Mouse (Mus musculus) forebrain, embryonic 10.5 days (tissue): Measurements from ENCODE around the gene Slc9a3r2. TPM values are rescaled to one million over a fixed set of nuclear protein-coding genes. Genes with fewer than 3 reads are reported as not detected.

ENCODE experiments used
- DNase-seq: peaks from one replicate; pipeline ENCODE4 v3.0.0-alpha.2; 2017; ENCODE audit warnings: low spot score; ENCODE audit errors: extremely low spot score
- H3K27ac ChIP-seq: fragments of 300-500 bp; sonication (generic); 2 replicates; pipeline ENCODE4 v1.5.1; 2016; ENCODE audit warnings: mild to moderate bottlenecking
- H3K27me3 ChIP-seq: fragments of 300-500 bp; sonication (generic); 2 replicates; pipeline ENCODE4 v1.6.1; 2016; ENCODE audit warnings: mild to moderate bottlenecking; ENCODE audit not compliant: poor library complexity, severe bottlenecking
- H3K36me3 ChIP-seq: fragments of 300-500 bp; sonication (generic); replicated peaks from 2 replicates; pipeline ENCODE4 v1.6.1; 2016; ENCODE audit warnings: mild to moderate bottlenecking, moderate library complexity
- H3K4me1 ChIP-seq: fragments of 300-500 bp; sonication (generic); 2 replicates; pipeline ENCODE4 v1.6.1; 2016
- H3K4me3 ChIP-seq: fragments of 300-500 bp; sonication (generic); 2 replicates; pipeline ENCODE4 v1.5.1; 2016; ENCODE audit warnings: mild to moderate bottlenecking, moderate library complexity
- H3K9me3 ChIP-seq: fragments of 300-500 bp; sonication (generic); 2 replicates; pipeline ENCODE4 v1.6.1; 2016; ENCODE audit warnings: mild to moderate bottlenecking, moderate library complexity
- WGBS: fragments of 180-500 bp; shearing (Covaris S2); methylation state at CpG from one replicate; pipeline ENCODE4 v1.1.7; 2016; 5-methylcytosine and 5-hydroxymethylcytosine counted together
- polyA plus RNA-seq: library from polyadenylated mRNA; unstranded; fragments of >200 nt; fragmentation: Nextera tagmentation; extraction: Ambion mirVana; gene quantifications from 2 replicates; pipeline ENCODE4 v1.2.1, GENCODE M21; 2016

The Slc9a3r2 gene
- polyA plus RNA-seq, 1 experiment from 2014 or later = 27.1 TPM

GRCm38 (mm10) chr17:24642791-24643343 lies 7.3 kb downstream of the Slc9a3r2 start:
- peaks cover 28% of the 10 kb centered on the region for H3K36me3 ChIP-seq
- H3K27ac ChIP-seq = peak overlapping the region; percentile 9; the same call in 1 of the 2 replicates
- peaks cover 55% of the 10 kb centered on the region for H3K4me1 ChIP-seq
- H3K4me3 ChIP-seq = no peak overlapping the region
- H3K9me3 ChIP-seq = no peaks in the 10 kb centered on the region
- 0 out of 2 replicates have a peak, but pooled peaks cover 5% of the 10 kb centered on the region for H3K27me3 ChIP-seq
- 83% methylated on average over 6 of the region's 6 CpGs for WGBS
- no peak for DNase-seq

DNA sequence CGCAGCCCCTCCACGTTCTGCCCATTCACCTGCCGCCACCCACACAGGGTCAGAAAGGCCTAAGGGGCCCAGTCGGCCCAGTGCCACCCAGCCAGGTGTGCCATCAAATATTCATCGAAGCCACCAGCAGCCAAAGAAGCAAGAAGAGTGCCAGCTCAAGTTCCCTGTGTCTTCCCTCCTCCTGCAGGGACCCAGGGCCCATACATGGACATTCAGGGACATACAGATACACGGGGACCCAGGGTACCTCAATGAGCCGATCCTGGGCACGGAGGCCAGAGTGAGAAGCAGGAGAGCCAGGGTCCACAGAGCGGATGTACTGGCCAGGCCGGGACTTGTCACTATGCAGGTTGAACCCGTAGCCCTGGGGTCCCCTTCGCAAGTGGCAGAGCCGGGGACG lies 8.2 kb downstream of the Slc9a3r2 start:
- DNase-seq = no peak
- peaks cover 28% of the 10 kb centered on the region for H3K36me3 ChIP-seq
- no peaks in the 10 kb centered on the region for H3K9me3 ChIP-seq
- no peaks in the 10 kb centered on the region for H3K27me3 ChIP-seq
- peaks cover 60% of the 10 kb centered on the region for H3K4me1 ChIP-seq
- WGBS = 92% methylated on average over 14 of the region's 14 CpGs
- no peak overlapping the region for H3K4me3 ChIP-seq
- no peak overlapping the region for H3K27ac ChIP-seq

- Histone ChIP-seq H3K4me1 (peaks cover 65% of the 10 kb centered on the region), H3K27me3 (no peaks in the 10 kb centered on the region), H3K9me3 (no peaks in the 10 kb centered on the region), H3K36me3 (peaks cover 31% of the 10 kb centered on the region), H3K27ac (peak overlapping the region; percentile 80; the same call in 1 of the 2 replicates), H3K4me3 (no peak overlapping the region)
- DNase-seq = no peak
- WGBS = 95% methylated on average over 15 of the region's 15 CpGs
Measured at GRCm38 (mm10) chr17:24640581-24640980, 9.5 kb downstream of the Slc9a3r2 start.

GRCm38 (mm10) chr17:24640119-24640518 lies 10.0 kb downstream of the Slc9a3r2 start:
- Histone ChIP-seq H3K4me1 (peaks cover 61% of the 10 kb centered on the region), H3K27me3 (no peaks in the 10 kb centered on the region), H3K27ac (peak overlapping the region; percentile 80), H3K9me3 (no peaks in the 10 kb centered on the region), H3K36me3 (peaks cover 35% of the 10 kb centered on the region), H3K4me3 (no peak overlapping the region)
- no peak for DNase-seq
- 92% methylated on average over 7 of the region's 7 CpGs for WGBS

GRCm38 (mm10) chr17:24639571-24639988 lies 10.5 kb downstream of the Slc9a3r2 start:
- 75% methylated on average over 5 of the region's 5 CpGs for WGBS
- Histone ChIP-seq H3K4me1 (peaks cover 55% of the 10 kb centered on the region), H3K4me3 (peak overlapping the region; percentile 13; the same call in 1 of the 2 replicates), H3K27me3 (no peaks in the 10 kb centered on the region), H3K27ac (peak overlapping the region; percentile 80), H3K36me3 (peaks cover 41% of the 10 kb centered on the region), H3K9me3 (no peaks in the 10 kb centered on the region)
- DNase-seq = no peak

- peaks cover 48% of the 10 kb centered on the region for H3K4me1 ChIP-seq
- WGBS = 75% methylated on average over 9 of the region's 9 CpGs
- H3K27ac ChIP-seq = peak overlapping the region; percentile 80
Measured at GRCm38 (mm10) chr17:24638840-24639239, 11.3 kb downstream of the Slc9a3r2 start.

DNA sequence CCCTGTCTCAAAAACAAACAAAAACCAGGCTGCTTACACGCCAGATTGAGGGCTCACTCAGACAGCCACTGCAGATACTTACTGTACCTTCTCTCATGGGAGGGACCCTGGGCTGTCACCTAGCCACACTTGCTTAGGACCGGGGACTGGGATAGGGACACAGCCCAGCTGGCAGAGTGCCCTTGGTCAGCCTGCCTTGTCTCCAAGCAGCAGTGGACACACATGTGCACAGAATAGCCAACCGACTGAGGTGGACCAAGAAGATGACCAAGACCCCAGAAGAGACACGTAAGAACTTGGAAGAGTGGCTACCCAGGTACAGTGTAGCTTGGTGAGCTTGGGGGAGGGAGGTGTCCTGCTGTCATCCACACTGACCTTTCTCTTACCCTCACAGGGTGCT lies 11.9 kb downstream of the Slc9a3r2 start:
- DNase-seq = no peak
- Histone ChIP-seq H3K27ac (peak overlapping the region; percentile 80; the same call in 1 of the 2 replicates), H3K36me3 (peaks cover 41% of the 10 kb centered on the region), H3K27me3 (no peaks in the 10 kb centered on the region), H3K4me3 (no peak overlapping the region), H3K4me1 (peaks cover 46% of the 10 kb centered on the region), H3K9me3 (no peaks in the 10 kb centered on the region)
- WGBS = 94% methylated on average over 4 of the region's 4 CpGs

More at GRCm38 (mm10) chr17:24638840-24639239, 11.3 kb downstream of the Slc9a3r2 start:
- Histone ChIP-seq H3K4me3 (no peak overlapping the region), H3K27me3 (no peaks in the 10 kb centered on the region), H3K9me3 (no peaks in the 10 kb centered on the region), H3K36me3 (peaks cover 41% of the 10 kb centered on the region)
- no peak for DNase-seq

GRCm38 (mm10) chr17:24636781-24637481 lies 13.2 kb downstream of the Slc9a3r2 start:
- H3K4me1 ChIP-seq = peaks cover 46% of the 10 kb centered on the region
- H3K4me3 ChIP-seq = no peak overlapping the region
- H3K27me3 ChIP-seq = no peaks in the 10 kb centered on the region
- H3K9me3 ChIP-seq = no peaks in the 10 kb centered on the region
- H3K36me3 ChIP-seq = peaks cover 41% of the 10 kb centered on the region
- no peak overlapping the region for H3K27ac ChIP-seq
- no peak for DNase-seq
- WGBS = 68% methylated on average over 5 of the region's 5 CpGs

GRCm38 (mm10) chr17:24635694-24636093 lies 14.4 kb downstream of the Slc9a3r2 start:
- Histone ChIP-seq H3K36me3 (peaks cover 41% of the 10 kb centered on the region), H3K4me3 (no peak overlapping the region), H3K9me3 (no peaks in the 10 kb centered on the region), H3K27ac (no peak overlapping the region), H3K27me3 (no peaks in the 10 kb centered on the region), H3K4me1 (peaks cover 53% of the 10 kb centered on the region)
- whole genome bisulfite sequencing = 95% methylated on average over 5 of the region's 5 CpGs
- no peak for DNase-seq

GRCm38 (mm10) chr17:24635024-24635423 lies 15.1 kb downstream of the Slc9a3r2 start:
- H3K27ac ChIP-seq = no peak overlapping the region
- no peaks in the 10 kb centered on the region for H3K27me3 ChIP-seq
- H3K4me1 ChIP-seq = peaks cover 49% of the 10 kb centered on the region
- WGBS = 87% methylated on average over 4 of the region's 4 CpGs
- no peaks in the 10 kb centered on the region for H3K9me3 ChIP-seq
- no peak for DNase-seq
- H3K4me3 ChIP-seq = no peak overlapping the region
- H3K36me3 ChIP-seq = peaks cover 41% of the 10 kb centered on the region

- peaks cover 37% of the 10 kb centered on the region for H3K4me1 ChIP-seq
- H3K4me3 ChIP-seq = peak overlapping the region; percentile 69; the same call in 1 of the 2 replicates
- no peak for DNase-seq
- H3K27me3 ChIP-seq = no peaks in the 10 kb centered on the region
- H3K9me3 ChIP-seq = no peaks in the 10 kb centered on the region
- 96% methylated on average over 11 of the region's 11 CpGs for WGBS
- peaks cover 43% of the 10 kb centered on the region for H3K36me3 ChIP-seq
- H3K27ac ChIP-seq = no peak overlapping the region
Measured at GRCm38 (mm10) chr17:24633831-24634230, 16.3 kb downstream of the Slc9a3r2 start.

- peak overlapping the region; percentile 69 for H3K4me3 ChIP-seq
- H3K4me1 ChIP-seq = peaks cover 30% of the 10 kb centered on the region
- peaks cover 44% of the 10 kb centered on the region for H3K36me3 ChIP-seq
- no peaks in the 10 kb centered on the region for H3K27me3 ChIP-seq
- H3K9me3 ChIP-seq = no peaks in the 10 kb centered on the region
- WGBS = 13% methylated on average over 22 of the region's 22 CpGs
- peak overlapping the region; percentile 87 for H3K27ac ChIP-seq
- DNase-seq = no peak
Measured at GRCm38 (mm10) chr17:24632813-24633449, 17.2 kb downstream of the Slc9a3r2 start.
